Mouse (Mus musculus): ENCODE data around the gene Kdm5c. TPM values are rescaled to one million over a fixed set of nuclear protein-coding genes. Genes with fewer than 3 reads are reported as not detected.

Gene Kdm5c
- polyA plus RNA-seq, 1 experiment from 2014 or later = 36.0 TPM

- no peaks in the 10 kb centered on the region for H3K9me3 ChIP-seq (replicated peaks)
- H3K4me3 ChIP-seq = no peak overlapping the region
- no peaks in the 10 kb centered on the region for H3K36me3 ChIP-seq
- ATAC-seq = peak; percentile 77
- H3K4me2 ChIP-seq = no peak overlapping the region
- H3K4me1 ChIP-seq = peaks cover 27% of the 10 kb centered on the region
- peak overlapping the region; percentile 90 for H3K27ac ChIP-seq
- no peak overlapping the region for H3K9ac ChIP-seq
- H3K27me3 ChIP-seq (replicated peaks) = no peaks in the 10 kb centered on the region
- 25% methylated on average over 2 of the region's 2 CpGs for WGBS (ENCODE audit: insufficient replicate concordance)
These were observed 75.1 kb downstream of the Kdm5c start for GRCm38 (mm10) chrX:152307942-152308341.

- 64% methylated on average over 4 of the region's 4 CpGs for WGBS (ENCODE audit: insufficient replicate concordance)
- ATAC-seq = no peak
- H3K36me3 ChIP-seq = no peaks in the 10 kb centered on the region
These were observed 87.7 kb downstream of the Kdm5c start for GRCm38 (mm10) chrX:152320535-152320934.

GRCm38 (mm10) chrX:152322776-152323175, 90.0 kb downstream of the Kdm5c start:
- peaks cover 6% of the 10 kb centered on the region; the same call in 1 of the 2 replicates for H3K27me3 ChIP-seq (replicated peaks)
- H3K36me3 ChIP-seq = no peaks in the 10 kb centered on the region
- no peak overlapping the region for H3K27ac ChIP-seq
- H3K9ac ChIP-seq = no peak overlapping the region
- no peaks in the 10 kb centered on the region for H3K9me3 ChIP-seq (replicated peaks)
- 50% methylated on average over 2 of the region's 2 CpGs for WGBS (ENCODE audit: insufficient replicate concordance)
- H3K4me3 ChIP-seq = no peak overlapping the region
- ATAC-seq = no peak
- no peak overlapping the region for H3K4me2 ChIP-seq
- peaks cover 9% of the 10 kb centered on the region; the same call in 1 of the 2 replicates for H3K4me1 ChIP-seq

More at GRCm38 (mm10) chrX:152320535-152320934, 87.7 kb downstream of the Kdm5c start:
- H3K9ac ChIP-seq = no peak overlapping the region
- H3K4me1 ChIP-seq = no peaks in the 10 kb centered on the region
- H3K4me3 ChIP-seq = no peak overlapping the region
- no peaks in the 10 kb centered on the region for H3K9me3 ChIP-seq (replicated peaks)
- no peak overlapping the region for H3K4me2 ChIP-seq
- no peak overlapping the region for H3K27ac ChIP-seq
- no peaks in the 10 kb centered on the region; the same call in 1 of the 2 replicates for H3K27me3 ChIP-seq (replicated peaks)

- no peak overlapping the region for H3K4me2 ChIP-seq
- no peaks in the 10 kb centered on the region for H3K9me3 ChIP-seq (replicated peaks)
- 53% methylated on average over 1 of the region's 1 CpGs for WGBS (ENCODE audit: insufficient replicate concordance)
- H3K4me1 ChIP-seq = peaks cover 9% of the 10 kb centered on the region; the same call in 1 of the 2 replicates
- no peak overlapping the region for H3K4me3 ChIP-seq
- no peak for ATAC-seq
- no peak overlapping the region for H3K9ac ChIP-seq
- no peaks in the 10 kb centered on the region for H3K36me3 ChIP-seq
- H3K27ac ChIP-seq = no peak overlapping the region
- peaks cover 6% of the 10 kb centered on the region; the same call in 1 of the 2 replicates for H3K27me3 ChIP-seq (replicated peaks)
These were observed 90.8 kb downstream of the Kdm5c start for GRCm38 (mm10) chrX:152323584-152323983.

Other genes starting within 250 kb of the Kdm5c start
- 99.4 and 102 TPM in 2 replicates for gene Hsd17b10, start 231.2 kb upstream of the Kdm5c start, polyA plus RNA-seq (2016; fragmentation: Nextera tagmentation; extraction: Ambion mirVana)
- 3.1 and 3.4 TPM in 2 replicates for gene Ribc1, start 216.7 kb upstream of the Kdm5c start, polyA plus RNA-seq (2016; fragmentation: Nextera tagmentation; extraction: Ambion mirVana)
- gene Smc1a, start 216.6 kb upstream of the Kdm5c start, polyA plus RNA-seq (2016; fragmentation: Nextera tagmentation; extraction: Ambion mirVana) = 73.5 and 75.5 TPM in 2 replicates
- 0.73 and 0.75 TPM in 2 replicates for gene Iqsec2, start 88.8 kb upstream of the Kdm5c start, polyA plus RNA-seq (2016; fragmentation: Nextera tagmentation; extraction: Ambion mirVana)
- gene Kantr, start 94.5 kb downstream of the Kdm5c start, polyA plus RNA-seq (2016; fragmentation: Nextera tagmentation; extraction: Ambion mirVana) = 4.5 and 5.3 TPM in 2 replicates
- gene Tspyl2, start 109.4 kb downstream of the Kdm5c start, polyA plus RNA-seq (2016; fragmentation: Nextera tagmentation; extraction: Ambion mirVana) = 10.7 and 11.6 TPM in 2 replicates
- gene Gpr173, start 135.7 kb downstream of the Kdm5c start, polyA plus RNA-seq (2016; fragmentation: Nextera tagmentation; extraction: Ambion mirVana) = 0.29 and 0.42 TPM in 2 replicates